Mouse (Mus musculus): Measurements from ENCODE around the gene Tpsg1.

The Tpsg1 gene

GRCm38 (mm10) chr17:25368973-25369372 is at the start of gene Tpsg1:
Gene Tpsg1 (plus strand): TSS chr17:25369273.
- no peak for DNase-seq

DNA sequence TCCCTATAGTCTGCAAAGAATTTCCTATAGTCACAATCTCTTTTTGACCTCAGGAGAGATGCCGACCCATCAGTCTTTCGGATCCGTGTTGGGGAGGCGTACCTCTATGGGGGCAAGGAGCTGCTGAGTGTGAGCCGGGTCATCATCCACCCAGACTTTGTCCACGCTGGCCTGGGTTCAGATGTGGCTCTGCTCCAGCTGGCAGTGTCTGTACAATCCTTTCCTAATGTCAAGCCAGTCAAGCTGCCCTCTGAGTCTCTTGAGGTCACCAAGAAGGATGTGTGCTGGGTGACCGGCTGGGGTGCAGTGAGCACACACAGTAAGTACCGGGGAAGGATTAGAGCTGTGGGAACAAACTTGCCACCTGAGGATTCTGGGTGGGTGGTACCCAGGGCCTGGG is 48.3 kb upstream of the Tpsg1 start:
- no peak for DNase-seq

GRCm38 (mm10) chr17:25322930-25323329 is 46.1 kb upstream of the Tpsg1 start:
- DNase-seq, result no peak

DNA sequence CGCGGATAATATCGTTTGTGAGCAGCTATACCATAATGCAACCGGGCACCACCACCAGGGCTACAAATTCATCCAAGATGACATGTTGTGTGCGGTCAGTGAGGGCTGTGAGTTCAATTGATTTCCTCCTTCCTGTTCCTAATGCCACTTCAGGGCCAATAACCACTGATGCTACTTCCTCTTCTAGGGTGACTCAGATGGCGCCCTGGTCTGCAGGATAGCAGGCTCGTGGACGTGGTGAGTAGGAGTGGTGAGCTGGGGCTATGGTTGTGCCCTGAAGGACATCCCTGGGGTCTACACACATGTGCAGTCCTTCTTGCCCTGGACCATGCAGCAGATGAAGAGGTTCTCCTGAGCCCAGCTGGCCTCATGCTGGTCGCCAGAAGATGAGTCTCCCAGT is 36.8 kb upstream of the Tpsg1 start:
- DNase-seq, result no peak

DNA sequence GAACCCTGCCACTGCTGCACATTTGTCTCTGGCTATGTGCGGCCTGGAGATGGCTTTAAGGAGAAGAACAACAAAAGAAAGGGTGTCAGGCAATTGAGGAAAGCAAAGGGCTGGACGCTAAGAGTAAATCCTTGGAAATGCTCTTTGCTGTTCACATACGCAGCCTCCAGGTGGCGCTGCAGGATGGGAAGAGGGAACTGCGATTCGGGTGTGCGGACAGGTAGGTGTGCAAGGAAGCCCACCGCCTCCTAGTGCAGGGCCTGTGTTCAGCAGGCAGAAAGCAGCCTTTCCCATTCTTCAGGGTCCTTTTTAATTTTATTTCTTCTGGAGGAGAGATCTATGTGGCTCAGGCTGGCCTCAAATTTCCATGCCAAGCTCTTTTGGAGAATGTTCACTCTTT is 35.1 kb upstream of the Tpsg1 start:
- DNase-seq, result peak; percentile 44

- peak; percentile 29 for DNase-seq
Measured at GRCm38 (mm10) chr17:25338218-25338617, 30.9 kb upstream of the Tpsg1 start.

- no peak for DNase-seq
Measured at GRCm38 (mm10) chr17:25340003-25340402, 29.1 kb upstream of the Tpsg1 start.

GRCm38 (mm10) chr17:25341490-25341889 is 27.6 kb upstream of the Tpsg1 start:
- DNase-seq, result peak; percentile 37

GRCm38 (mm10) chr17:25345462-25345861 is 23.6 kb upstream of the Tpsg1 start, which contains the start of gene Tpsab1:
Gene Tpsab1 (minus strand): TSS chr17:25345562.
- no peak for DNase-seq

GRCm38 (mm10) chr17:25361291-25361690 is 7.8 kb upstream of the Tpsg1 start:
- no peak for DNase-seq

GRCm38 (mm10) chr17:25363726-25364125 is 5.3 kb upstream of the Tpsg1 start:
- DNase-seq, result peak; percentile 28

DNA sequence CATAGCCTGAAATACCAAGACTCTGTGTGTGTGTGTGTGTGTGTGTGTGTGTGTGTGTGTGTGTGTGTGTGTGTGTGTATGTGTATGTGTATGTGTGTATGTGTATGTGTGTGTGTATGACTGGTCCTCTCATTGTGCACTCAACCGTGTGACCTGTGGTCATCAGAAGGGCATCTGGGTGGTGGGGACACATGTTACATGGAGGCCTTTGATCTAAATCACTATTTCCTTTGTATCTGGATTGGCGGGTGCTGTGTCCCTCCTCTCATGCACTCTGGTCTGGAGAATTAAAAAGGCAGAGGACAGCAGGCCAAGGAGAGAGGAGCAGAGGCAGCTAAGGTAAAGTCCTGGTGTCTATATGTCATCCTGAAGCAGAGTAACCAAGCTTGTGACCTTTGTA is 3.1 kb upstream of the Tpsg1 start, which contains the start of gene Tpsb2:
Tpsb2 (plus strand) TSS at position 301 of the 400 bp plus-strand sequence.
- DNase-seq, result no peak

DNA sequence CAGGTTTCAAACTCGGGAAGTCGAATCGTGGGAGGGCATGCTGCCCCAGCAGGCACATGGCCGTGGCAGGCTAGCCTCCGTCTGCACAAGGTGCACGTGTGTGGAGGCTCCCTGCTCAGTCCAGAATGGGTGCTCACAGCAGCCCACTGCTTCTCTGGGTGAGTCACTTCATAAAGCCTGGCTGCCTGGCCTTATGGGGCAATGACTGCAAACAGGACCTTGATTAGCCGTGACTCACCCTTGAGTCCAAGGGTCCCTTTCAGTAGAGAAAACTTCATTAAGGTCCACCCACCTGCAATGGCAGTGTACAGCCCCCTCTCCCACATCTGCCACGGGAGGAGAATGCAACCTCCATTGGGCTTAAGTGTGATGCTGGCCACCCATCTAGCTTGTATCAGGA is 3.4 kb downstream of the Tpsg1 start:
- no peak for DNase-seq

DNA sequence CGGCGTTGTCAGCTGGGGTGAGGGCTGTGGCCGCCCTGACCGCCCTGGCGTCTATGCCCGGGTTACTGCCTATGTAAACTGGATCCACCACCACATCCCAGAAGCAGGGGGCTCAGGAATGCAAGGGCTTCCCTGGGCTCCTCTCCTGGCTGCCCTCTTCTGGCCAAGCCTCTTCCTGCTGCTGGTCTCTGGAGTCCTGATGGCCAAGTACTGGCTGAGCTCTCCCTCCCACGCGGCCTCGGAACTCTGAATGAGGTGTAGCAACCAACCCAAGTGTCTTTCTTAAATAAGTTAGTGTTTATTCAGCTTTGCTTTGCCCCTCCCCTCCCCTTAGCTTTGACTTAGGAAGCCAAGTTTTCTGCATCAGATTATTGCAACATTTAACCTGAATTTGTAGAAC is 4.9 kb downstream of the Tpsg1 start:
- peak; percentile 13 for DNase-seq

DNA sequence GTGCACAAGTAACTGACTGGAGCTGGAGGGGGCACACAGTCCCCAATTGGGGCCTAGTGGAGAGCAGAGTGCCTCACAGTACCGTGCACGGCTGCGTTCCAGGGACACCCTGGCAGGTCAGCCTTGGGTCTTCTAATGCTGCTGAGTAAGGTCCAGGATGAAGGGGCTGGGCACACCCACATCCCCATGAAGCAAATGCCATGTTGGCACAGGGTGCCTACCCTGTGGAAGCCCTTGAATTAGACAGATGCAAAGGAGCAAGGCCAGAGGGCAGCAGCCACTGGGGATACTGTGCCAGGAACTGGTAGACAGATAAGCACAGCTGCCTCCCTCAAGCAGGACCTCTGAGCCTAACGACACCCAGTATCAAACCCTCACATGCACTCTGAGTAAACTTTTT is 25.5 kb downstream of the Tpsg1 start:
- no peak for DNase-seq

DNA sequence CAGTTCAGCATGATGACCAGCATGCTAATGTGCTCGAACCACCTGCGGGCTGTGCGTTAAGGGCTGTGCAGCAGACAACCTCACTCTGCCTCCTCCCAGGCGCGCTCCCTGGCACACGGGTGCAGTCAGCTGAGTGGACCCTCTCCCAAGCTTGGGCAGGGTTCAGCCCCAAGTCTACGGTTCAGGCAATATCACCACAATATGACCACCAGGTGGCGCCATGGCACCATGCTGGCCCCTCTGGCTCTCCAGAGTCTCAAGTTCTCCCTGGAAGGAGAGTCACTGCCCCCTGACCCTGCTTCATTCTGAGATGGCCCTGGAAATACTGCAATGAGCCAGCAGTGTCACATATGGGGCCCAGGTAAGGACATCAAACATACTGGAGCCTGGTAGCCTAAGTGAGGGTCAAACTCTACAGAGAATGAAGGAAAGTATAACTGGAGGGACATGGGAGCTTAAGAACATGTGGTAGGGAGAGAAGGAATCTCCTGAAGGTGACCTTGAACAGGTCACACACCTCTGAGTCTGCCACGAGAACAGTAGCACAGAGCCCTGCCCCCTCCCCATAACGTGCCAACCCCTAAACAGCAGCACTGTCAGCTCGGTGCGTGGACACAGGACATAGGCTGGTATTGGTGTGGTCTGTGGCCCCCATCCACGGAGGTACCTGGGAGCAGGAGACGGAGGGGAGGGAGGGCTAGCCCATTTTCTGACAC is 28.9 kb downstream of the Tpsg1 start:
- peak; percentile 83 for DNase-seq

DNA sequence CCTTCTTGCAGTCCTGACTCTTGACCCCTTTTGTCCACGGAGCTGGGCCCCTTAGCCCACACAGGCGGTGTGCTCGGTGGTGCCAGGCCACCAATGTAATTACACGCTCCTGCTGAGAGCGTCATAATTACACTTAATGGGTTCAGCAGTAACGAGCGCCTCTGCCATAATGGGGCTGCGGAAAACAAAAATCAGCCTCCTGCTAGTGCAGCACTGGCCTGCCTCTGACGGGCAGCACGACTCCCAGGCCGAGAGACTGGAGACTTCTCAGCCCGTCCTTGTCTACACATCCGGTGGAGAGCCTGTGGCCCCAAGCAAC is 29.4 kb downstream of the Tpsg1 start:
- no peak for DNase-seq

DNA sequence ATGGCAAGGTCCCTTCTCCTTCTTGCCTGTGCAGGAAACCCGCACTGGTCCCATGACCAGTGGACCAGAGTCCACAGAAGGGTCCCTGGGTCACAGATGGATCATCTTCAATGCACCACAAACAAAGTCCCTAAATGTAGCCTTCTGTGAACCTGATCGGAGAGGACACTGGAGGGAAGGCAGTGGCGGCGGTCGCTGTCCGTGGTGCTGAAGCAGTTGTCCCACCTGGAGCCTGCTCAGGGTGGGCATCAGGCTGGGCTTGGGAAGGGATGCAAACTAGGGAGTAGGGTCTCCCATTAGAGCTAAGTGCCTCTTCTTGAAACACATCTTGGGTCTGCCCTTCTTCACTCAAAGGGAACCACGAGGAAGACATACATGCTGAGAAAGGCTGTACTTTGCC is 31.4 kb downstream of the Tpsg1 start:
- DNase-seq, result peak; percentile 56

DNA sequence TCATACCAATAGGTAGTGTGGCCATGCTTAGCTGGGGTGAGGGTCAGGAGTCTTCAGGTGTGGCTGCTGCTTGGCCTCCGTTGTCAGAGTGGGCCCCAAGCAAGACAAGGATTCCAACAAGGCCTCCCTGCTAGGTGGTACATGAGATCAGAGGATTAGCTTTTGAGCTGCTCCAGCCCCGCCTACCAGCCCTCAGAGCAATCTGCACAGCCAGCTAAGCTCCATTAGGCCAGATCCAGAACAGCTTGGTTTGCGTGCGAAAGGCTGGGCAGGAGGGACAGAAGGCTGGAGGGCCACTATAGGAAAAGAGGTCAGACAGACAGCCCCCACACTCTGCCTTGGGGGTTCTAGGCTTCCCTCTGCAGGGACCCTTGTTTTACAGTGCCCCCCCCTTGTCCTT is 32.4 kb downstream of the Tpsg1 start:
- no peak for DNase-seq

DNA sequence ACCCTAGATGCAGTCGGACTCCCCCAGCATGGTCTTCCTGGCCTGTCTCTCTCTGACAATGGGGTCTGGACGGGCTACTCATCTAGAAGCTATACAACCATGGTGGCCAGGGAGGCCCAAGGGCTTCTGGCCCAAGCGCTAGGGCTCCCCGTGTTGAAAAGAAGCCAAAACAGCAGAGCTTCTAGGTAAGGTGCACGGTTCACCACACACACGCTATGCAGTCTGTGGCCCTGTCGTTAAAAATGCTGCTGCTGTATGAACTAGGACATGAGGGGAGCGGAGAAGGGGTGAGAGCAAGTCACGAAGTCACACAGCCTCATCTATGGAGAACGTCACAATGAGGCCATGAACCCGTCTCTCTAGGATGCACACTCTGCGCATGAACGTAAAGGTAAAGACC is 33.2 kb downstream of the Tpsg1 start:
- peak; percentile 51 for DNase-seq

DNA sequence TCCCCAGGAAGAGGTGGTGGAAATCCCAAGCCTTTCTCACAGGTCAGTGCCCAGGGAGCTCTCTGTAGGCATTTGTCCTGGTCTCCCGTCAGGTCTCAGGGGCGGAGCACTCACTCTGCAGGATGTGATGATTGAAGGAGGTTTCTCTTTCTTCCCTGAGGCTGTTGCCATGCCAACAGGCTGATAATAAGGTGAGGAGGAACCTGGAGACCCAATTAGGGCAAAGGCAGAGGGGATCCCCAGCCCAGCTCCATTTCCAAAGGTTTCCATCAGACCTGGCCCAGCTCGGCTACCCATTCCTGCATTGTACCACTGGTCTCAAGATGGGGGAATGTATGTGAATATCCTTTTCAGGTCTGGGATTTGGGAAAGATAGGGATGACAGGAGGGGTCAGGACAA is 35.1 kb downstream of the Tpsg1 start:
- no peak for DNase-seq

- DNase-seq, result no peak
Measured at GRCm38 (mm10) chr17:25405224-25405895, 36.3 kb downstream of the Tpsg1 start.

DNA sequence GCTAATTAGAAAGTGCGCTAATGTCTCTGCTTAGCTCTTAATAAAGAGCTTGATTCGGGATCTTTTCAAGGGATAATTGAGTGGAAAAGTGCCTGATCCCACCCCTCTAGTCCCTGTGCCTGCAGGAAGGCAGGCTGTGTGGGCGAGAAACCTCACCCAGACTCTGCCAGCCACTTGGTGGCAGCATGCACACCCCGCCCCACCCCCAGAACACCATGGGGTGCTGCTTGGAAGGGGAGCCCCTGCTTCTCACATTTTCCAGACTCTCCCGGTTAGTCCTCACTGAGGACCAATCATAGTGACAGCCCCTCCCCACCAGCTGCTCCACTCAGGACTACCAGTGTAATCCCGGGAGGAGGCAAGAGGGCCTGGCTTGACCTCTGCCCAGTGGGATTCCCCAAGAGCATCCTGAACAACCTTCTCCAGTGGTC is 37.0 kb downstream of the Tpsg1 start:
- no peak for DNase-seq

GRCm38 (mm10) chr17:25407352-25407751 is 38.3 kb downstream of the Tpsg1 start:
- DNase-seq, result no peak
